Mouse (Mus musculus) spleen, adult 2 months (tissue): ENCODE data around the gene Cir1. TPM values are rescaled to one million over a fixed set of nuclear protein-coding genes. Genes with fewer than 3 reads are reported as not detected.

Experiments
- DNase-seq, 2 experiments: peaks; one replicate each; pipeline versions ENCODE4 v3.0.0 to v3.0.0-alpha.2; 2012 to 2021; ENCODE audit warnings: low spot score in 2 of 2, low read depth in 1 of 2
- H3K27ac ChIP-seq: fragments of 200-500 bp; 2 replicates; pipeline ENCODE4 v1.5.1; 2012; ENCODE audit warnings: low read length, inconsistent platforms; ENCODE audit not compliant: insufficient read depth
- H3K27me3 ChIP-seq: fragments of 200-500 bp; 2 replicates; pipeline ENCODE4 v1.6.1; 2012; ENCODE audit warnings: mild to moderate bottlenecking, moderate library complexity, low read length, inconsistent platforms; ENCODE audit not compliant: control insufficient read depth, insufficient read depth
- H3K36me3 ChIP-seq: fragments of 200-500 bp; 2 replicates; pipeline ENCODE4 v1.6.1; 2012; ENCODE audit warnings: mild to moderate bottlenecking, low read length, inconsistent platforms; ENCODE audit not compliant: control insufficient read depth, insufficient read depth
- H3K4me1 ChIP-seq: fragments of 200-500 bp; 2 replicates; pipeline ENCODE4 v1.6.1; 2011; ENCODE audit warnings: inconsistent platforms; ENCODE audit not compliant: control insufficient read depth, insufficient read depth, insufficient read length
- H3K4me3 ChIP-seq: fragments of 200-500 bp; 2 replicates; pipeline ENCODE4 v1.5.1; 2011; ENCODE audit warnings: mild to moderate bottlenecking, inconsistent platforms; ENCODE audit not compliant: insufficient read depth, insufficient read length; ENCODE audit errors: extremely low read depth
- CTCF ChIP-seq: fragments of 200-500 bp; IDR thresholded peaks from 2 replicates; pipeline ENCODE4 v1.5.1; 2011; ENCODE audit warnings: mild to moderate bottlenecking, inconsistent platforms; ENCODE audit not compliant: insufficient read depth, insufficient read length, insufficient replicate concordance; ENCODE audit errors: extremely low read depth
- POLR2A ChIP-seq: fragments of 200-500 bp; IDR thresholded peaks from 2 replicates; pipeline ENCODE4 v1.6.1; 2011; ENCODE audit warnings: low read depth, low read length, inconsistent platforms
- WGBS: fragments of 180-500 bp; shearing (Covaris S2); methylation state at CpG from one replicate; pipeline ENCODE4 v1.1.7; 2018; 5-methylcytosine and 5-hydroxymethylcytosine counted together
- polyA plus RNA-seq: library from polyadenylated mRNA; depleted of rRNA; stranded (reverse); fragments of >200 nt; gene quantifications from 2 replicates; pipeline ENCODE4 v1.2.3, GENCODE M21; 2012

Gene Cir1
- polyA plus RNA-seq, 1 experiment, result 1.5 TPM

DNA sequence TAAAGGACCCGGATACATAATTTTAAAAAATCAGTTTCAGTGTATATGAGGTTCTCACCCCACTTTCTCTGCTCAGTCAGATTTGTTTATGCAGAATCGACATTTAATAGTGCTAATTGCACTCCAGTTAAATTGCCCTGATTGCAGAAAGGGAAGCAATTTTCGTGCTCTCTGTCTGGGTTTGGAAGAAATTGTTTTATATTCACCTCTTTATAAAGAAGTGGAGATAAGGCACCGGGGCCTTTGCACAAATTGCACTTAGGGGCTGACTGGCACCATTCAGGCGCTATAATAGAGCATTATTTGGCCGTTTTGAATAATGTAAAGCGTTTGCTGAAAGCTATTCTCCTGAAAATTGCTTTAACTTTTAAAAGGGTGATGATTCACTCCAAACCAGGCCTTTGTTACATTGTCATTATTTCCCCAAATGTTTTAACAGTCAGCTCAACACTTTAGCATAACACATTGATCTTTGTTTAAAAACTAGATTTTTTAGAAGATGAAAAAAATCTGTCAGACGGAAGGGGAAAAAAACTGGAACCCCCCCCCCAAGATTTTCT, 43.6 kb downstream of the Cir1 start:
- Histone ChIP-seq H3K4me1 (peaks cover 16% of the 10 kb centered on the region), H3K4me3 (no peak overlapping the region), H3K27me3 (peaks cover 52% of the 10 kb centered on the region), H3K36me3 (no peaks in the 10 kb centered on the region), H3K27ac (no peak overlapping the region)
- TF ChIP-seq CTCF (no peak), POLR2A (no peak)
- DNase-seq, result no peak
- WGBS, result 13% methylated on average over 8 of the region's 8 CpGs

DNA sequence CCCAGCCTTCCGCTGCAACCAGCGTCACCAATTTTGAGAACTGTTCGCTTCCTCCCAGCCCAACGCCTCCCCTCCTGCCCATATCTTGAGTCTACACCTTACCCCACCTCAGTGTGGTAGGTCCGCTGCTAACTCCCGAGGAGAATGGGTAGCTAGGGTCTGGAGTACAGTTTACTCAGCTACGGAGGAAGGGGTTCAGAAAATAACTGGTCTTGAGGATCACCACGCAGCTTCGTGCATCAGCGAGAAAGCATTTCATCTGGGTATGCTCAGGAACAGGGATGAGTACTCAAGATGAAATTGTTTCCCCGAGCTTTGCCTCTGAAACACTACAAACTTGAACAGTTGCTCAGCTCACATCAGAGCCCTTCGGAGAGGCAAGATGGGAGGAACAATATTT, 44.2 kb downstream of the Cir1 start:
- Histone ChIP-seq H3K27me3 (peaks cover 48% of the 10 kb centered on the region), H3K36me3 (no peaks in the 10 kb centered on the region), H3K4me1 (peaks cover 10% of the 10 kb centered on the region), H3K4me3 (no peak overlapping the region), H3K27ac (no peak overlapping the region)
- WGBS, result 9% methylated on average over 12 of the region's 12 CpGs
- TF ChIP-seq POLR2A (no peak), CTCF (no peak)
- no peak for DNase-seq

DNA sequence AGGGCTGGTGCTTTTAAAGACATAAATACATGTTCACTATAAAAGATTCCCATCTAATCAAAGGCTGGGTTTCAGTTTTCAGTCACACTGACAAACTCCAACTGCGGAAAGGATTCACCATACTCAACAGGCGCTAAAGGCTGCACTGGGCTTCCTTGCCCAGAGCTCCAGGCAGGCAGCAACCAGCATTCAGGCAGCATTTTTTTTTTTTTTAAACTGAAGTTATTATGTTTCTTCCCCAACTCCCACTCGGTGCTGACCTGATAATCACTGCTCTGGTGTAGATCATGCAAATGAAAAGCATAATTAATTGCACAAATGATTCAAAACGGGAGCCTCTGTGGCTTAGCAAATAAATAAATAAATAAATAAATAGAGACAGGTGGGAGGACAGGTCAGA, 44.7 kb downstream of the Cir1 start:
- Histone ChIP-seq H3K36me3 (no peaks in the 10 kb centered on the region), H3K4me1 (peaks cover 5% of the 10 kb centered on the region), H3K27me3 (peaks cover 47% of the 10 kb centered on the region), H3K4me3 (no peak overlapping the region), H3K27ac (no peak overlapping the region)
- TF ChIP-seq POLR2A (no peak), CTCF (no peak)
- 14% methylated on average over 4 of the region's 4 CpGs for WGBS
- DNase-seq, result no peak

DNA sequence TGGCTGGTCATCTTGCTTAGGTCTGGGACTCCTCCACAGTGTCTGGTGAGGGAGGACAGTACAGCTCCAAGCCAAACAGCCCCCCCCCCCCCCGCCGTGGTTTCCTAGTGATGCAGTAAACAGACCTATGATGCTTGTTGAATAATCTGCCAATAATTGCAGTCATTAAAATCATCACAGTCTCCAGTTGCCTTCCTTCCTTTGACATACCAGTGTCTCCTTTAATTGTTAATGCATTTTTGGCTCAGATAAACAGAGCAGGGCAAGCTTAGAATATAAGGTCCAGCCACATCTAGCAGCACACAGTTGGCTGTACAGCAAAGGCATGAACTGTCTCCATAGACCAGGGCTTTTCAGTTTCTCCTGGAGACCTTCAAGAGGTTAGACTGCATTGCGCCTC, 45.3 kb downstream of the Cir1 start:
- TF ChIP-seq POLR2A (no peak), CTCF (no peak)
- DNase-seq, result no peak
- Histone ChIP-seq H3K27me3 (peaks cover 49% of the 10 kb centered on the region), H3K36me3 (no peaks in the 10 kb centered on the region), H3K4me3 (no peak overlapping the region), H3K4me1 (peaks cover 3% of the 10 kb centered on the region), H3K27ac (no peak overlapping the region)
- 26% methylated on average over 3 of the region's 3 CpGs for WGBS

DNA sequence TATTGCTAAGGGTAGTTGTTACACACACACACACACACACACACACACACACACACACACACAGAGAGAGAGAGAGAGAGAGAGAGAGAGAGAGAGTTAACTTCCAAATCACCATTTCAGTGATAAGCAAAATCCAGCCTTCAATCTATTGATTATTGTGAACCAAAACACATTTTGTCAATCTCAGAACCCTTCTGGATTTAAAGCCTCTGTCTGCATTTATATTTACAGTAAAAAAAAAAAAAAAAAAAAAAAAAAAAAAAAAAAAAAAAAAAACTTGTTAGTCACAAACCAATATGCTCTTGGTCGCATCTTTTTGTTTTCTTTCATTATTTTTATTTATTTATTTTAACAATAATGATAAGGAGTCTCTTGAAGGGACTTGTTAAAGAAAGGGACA, 45.9 kb downstream of the Cir1 start:
- Histone ChIP-seq H3K27me3 (peaks cover 46% of the 10 kb centered on the region), H3K4me1 (peaks cover under 1% of the 10 kb centered on the region), H3K4me3 (no peak overlapping the region), H3K27ac (no peak overlapping the region), H3K36me3 (no peaks in the 10 kb centered on the region)
- whole genome bisulfite sequencing, result 42% methylated on average over 1 of the region's 1 CpGs
- no peak for TF ChIP-seq CTCF
- TF ChIP-seq POLR2A, result no peak
- no peak for DNase-seq

DNA sequence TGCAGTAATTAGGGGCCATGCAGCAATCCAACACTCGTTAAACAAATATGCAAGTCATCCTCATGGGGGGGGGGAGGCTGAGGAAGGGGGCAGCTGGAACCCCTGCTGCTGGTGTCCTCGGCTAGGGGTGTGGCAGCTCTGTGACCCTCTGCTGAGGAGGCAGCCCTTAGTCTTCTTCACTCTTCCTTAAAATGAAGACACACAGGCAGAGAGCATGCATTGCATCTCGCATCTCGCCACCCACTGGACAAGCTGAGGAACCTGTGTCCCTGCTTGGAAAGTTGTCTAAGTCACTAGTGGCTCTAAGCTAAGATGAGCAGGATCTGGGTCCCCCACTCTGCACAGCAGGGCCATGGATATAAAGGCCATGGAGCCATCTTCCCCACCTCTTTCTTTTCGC, 46.5 kb downstream of the Cir1 start:
- Histone ChIP-seq H3K27ac (no peak overlapping the region), H3K27me3 (peaks cover 39% of the 10 kb centered on the region), H3K4me1 (no peaks in the 10 kb centered on the region; the same call in 1 of the 2 replicates), H3K4me3 (no peak overlapping the region), H3K36me3 (no peaks in the 10 kb centered on the region)
- WGBS, result 12% methylated on average over 5 of the region's 5 CpGs
- TF ChIP-seq POLR2A, result no peak
- DNase-seq, result no peak

DNA sequence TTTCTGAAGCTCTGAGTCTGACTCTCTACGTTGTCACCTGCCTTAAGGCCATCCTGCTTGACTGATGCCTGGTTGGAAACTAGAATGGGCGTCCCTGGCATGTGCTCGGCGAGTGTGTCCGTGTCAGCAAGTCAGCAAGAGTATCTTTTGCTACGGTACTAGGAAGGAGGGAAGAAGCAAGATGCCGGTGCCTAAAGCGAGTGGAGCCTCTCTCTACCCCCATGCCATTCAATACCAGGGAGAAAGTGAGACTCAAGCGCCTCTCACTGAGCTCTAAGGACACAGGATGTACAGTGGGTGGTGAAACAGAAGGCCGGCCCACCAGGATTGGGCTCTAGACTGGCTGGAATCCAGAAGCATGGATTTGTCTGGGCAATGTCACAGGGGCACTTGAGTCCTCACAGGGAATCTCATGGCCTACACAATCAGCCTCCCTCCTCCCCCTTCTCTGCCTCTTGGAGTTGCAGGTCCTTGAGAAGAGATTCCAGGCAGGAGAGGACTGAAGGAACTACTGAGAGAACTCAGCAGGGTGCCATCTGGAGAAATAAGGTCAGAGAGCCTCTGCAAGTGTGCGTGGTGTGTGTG, 47.8 kb downstream of the Cir1 start:
- Histone ChIP-seq H3K4me1 (no peaks in the 10 kb centered on the region; the same call in 1 of the 2 replicates), H3K27me3 (peaks cover 31% of the 10 kb centered on the region), H3K27ac (no peak overlapping the region), H3K4me3 (no peak overlapping the region), H3K36me3 (no peaks in the 10 kb centered on the region)
- DNase-seq, result no peak
- TF ChIP-seq POLR2A (no peak), CTCF (no peak)
- WGBS, result 11% methylated on average over 11 of the region's 11 CpGs
